Mouse (Mus musculus) hindbrain, embryonic 12.5 days (tissue): ENCODE data around the gene Nrd1. TPM values are rescaled to one million over a fixed set of nuclear protein-coding genes. Genes with fewer than 3 reads are reported as not detected.

Experiments used
- ATAC-seq: fragments of 200-750 bp; cut with Nextera tagmentation; 2 replicates; pipeline ENCODE4 v1.8.0; 2017; ENCODE audit warnings: moderate TSS enrichment; ENCODE audit not compliant: low FRiP score
- H3K27ac ChIP-seq: fragments of 300-500 bp; sonication (generic); 2 replicates; pipeline ENCODE4 v1.5.1; 2016; ENCODE audit warnings: mild to moderate bottlenecking
- H3K27me3 ChIP-seq: fragments of 300-500 bp; sonication (generic); 2 replicates; pipeline ENCODE4 v1.6.1; 2016; ENCODE audit warnings: mild to moderate bottlenecking
- H3K36me3 ChIP-seq: fragments of 300-500 bp; sonication (generic); 2 replicates; pipeline ENCODE4 v1.6.1; 2016; ENCODE audit warnings: mild to moderate bottlenecking
- H3K4me1 ChIP-seq: fragments of 300-500 bp; sonication (generic); 2 replicates; pipeline ENCODE4 v1.6.1; 2016
- H3K4me2 ChIP-seq: fragments of 300-500 bp; sonication (generic); replicated peaks from 2 replicates; pipeline ENCODE4 v1.6.1; 2016; ENCODE audit warnings: mild to moderate bottlenecking
- H3K4me3 ChIP-seq: fragments of 300-500 bp; sonication (generic); 2 replicates; pipeline ENCODE4 v1.5.1; 2016; ENCODE audit warnings: mild to moderate bottlenecking
- H3K9ac ChIP-seq: fragments of 300-500 bp; sonication (generic); 2 replicates; pipeline ENCODE4 v1.6.1; 2016; ENCODE audit warnings: mild to moderate bottlenecking, moderate library complexity
- H3K9me3 ChIP-seq: fragments of 300-500 bp; sonication (generic); replicated peaks from 2 replicates; pipeline ENCODE4 v1.6.1; 2016; ENCODE audit warnings: mild to moderate bottlenecking
- WGBS: fragments of 180-500 bp; shearing (Covaris S2); methylation state at CpG from one replicate; pipeline ENCODE4 v1.1.7; 2016; 5-methylcytosine and 5-hydroxymethylcytosine counted together
- microRNA counts: library from miRNA; unstranded; fragments of <30 nt; microRNA quantifications from one replicate; lab custom pipeline; 2017
- microRNA-seq: library from miRNA; unstranded; fragments of <30 nt; microRNA quantifications from one replicate; pipeline ENCODE4, GENCODE M21; 2017
- polyA plus RNA-seq: library from polyadenylated mRNA; unstranded; fragments of >200 nt; fragmentation: Nextera tagmentation; extraction: Ambion mirVana; gene quantifications from 2 replicates; pipeline ENCODE4 v1.2.1, GENCODE M21; 2016

Gene Nrd1
- polyA plus RNA-seq, 1 experiment from 2014 or later: 113 TPM

DNA sequence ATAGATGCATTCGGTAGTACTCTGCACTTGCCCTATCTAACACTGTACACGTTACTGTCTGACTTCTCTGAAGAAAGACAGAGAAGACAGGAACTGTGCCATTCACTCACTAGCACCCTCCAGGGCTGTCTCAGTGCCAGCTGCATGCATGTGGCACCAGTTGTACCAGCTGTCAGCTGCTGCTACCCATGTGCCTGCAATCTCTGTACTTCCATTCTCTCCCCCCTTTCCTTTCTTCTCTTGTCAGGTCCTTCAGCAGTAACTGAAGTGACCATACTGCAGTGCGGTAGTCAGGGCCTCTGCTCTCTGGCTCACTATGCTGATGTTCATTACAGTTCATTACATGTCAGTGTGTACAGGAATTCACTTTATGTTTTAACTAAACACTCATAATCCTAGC, 105.6 kb downstream of the Nrd1 start:
- Histone ChIP-seq H3K27ac (no peak overlapping the region), H3K9ac (no peak overlapping the region), H3K4me3 (no peak overlapping the region), H3K9me3 (no peaks in the 10 kb centered on the region), H3K36me3 (no peaks in the 10 kb centered on the region), H3K4me1 (no peaks in the 10 kb centered on the region), H3K27me3 (no peaks in the 10 kb centered on the region), H3K4me2 (no peak overlapping the region)
- ATAC-seq: no peak
- WGBS: 88% methylated on average over 3 of the region's 3 CpGs

DNA sequence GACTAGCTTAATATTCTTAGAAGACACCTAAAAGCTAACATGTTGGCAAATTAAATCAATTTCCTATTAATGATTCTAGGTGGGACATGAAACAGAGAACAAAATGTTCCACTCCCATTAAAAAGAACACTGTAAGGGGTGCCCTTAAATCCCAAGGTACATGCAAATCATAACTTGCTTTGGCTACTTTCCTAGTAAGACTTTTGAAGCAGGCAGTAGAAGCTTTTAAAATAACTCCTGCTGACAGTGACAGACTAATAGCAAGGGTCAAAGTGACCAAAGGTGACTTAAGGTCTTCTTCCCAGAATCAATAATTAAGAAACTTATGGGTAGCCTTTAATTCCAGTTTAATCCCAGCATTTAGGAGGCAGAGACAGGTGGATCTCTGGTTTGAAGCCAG, 106.1 kb downstream of the Nrd1 start:
- Histone ChIP-seq H3K27me3 (no peaks in the 10 kb centered on the region), H3K9me3 (no peaks in the 10 kb centered on the region), H3K9ac (no peak overlapping the region), H3K27ac (no peak overlapping the region), H3K4me2 (no peak overlapping the region), H3K36me3 (no peaks in the 10 kb centered on the region), H3K4me1 (no peaks in the 10 kb centered on the region), H3K4me3 (no peak overlapping the region)
- ATAC-seq: no peak

DNA sequence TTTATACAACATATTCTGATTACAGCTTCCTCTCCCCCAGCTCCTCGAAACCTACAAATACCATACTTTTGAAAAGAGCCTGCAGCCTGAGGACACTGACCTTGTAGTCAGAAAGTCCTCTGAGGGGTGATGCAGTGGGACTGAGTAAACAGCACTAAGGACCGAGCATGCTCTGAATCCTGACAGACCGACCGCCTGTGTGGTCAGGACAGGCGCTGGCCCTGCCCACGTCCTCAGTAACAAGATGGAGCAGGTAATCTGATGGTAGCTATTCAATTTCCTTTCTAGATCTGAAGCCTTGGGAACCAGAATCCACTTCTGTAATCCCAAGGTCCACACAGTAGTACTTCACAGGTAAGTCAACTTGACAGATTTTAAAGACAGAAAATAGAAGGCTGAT, 108.6 kb downstream of the Nrd1 start:
- no peaks in the 10 kb centered on the region for H3K36me3 ChIP-seq
- no peak for ATAC-seq
- 84% methylated on average over 6 of the region's 6 CpGs for WGBS
- no peak overlapping the region for H3K4me2 ChIP-seq
- H3K27me3 ChIP-seq: no peaks in the 10 kb centered on the region
- H3K4me3 ChIP-seq: no peak overlapping the region
- 0 out of 2 replicates have a peak, but pooled peaks cover 3% of the 10 kb centered on the region for H3K4me1 ChIP-seq
- no peak overlapping the region for H3K27ac ChIP-seq
- H3K9ac ChIP-seq: no peak overlapping the region
- no peaks in the 10 kb centered on the region for H3K9me3 ChIP-seq

DNA sequence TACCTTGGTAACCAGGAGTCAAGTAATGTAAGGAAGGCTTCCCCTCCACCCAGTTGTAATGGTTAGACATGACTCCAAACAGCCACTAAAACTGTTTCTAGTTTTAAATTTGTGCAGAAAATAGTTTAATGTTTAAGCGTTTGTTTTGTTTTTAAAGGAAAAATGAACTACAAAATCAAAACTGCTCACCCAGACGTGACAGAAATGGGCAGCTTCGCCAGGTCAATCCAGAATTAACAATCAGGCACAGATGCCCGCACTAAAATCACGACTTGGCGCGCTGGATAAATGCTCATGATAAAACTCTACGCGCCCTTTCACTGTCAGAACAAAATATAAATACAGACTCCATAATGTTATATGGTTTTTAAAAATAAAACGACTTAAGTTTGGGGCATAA, 109.2 kb downstream of the Nrd1 start:
- H3K9ac ChIP-seq: no peak overlapping the region
- no peaks in the 10 kb centered on the region for H3K9me3 ChIP-seq
- H3K27me3 ChIP-seq: no peaks in the 10 kb centered on the region
- H3K36me3 ChIP-seq: no peaks in the 10 kb centered on the region
- 0 out of 2 replicates have a peak, but pooled peaks cover 3% of the 10 kb centered on the region for H3K4me1 ChIP-seq
- no peak for ATAC-seq
- 92% methylated on average over 10 of the region's 10 CpGs for WGBS
- H3K27ac ChIP-seq: no peak overlapping the region
- no peak overlapping the region for H3K4me2 ChIP-seq
- no peak overlapping the region for H3K4me3 ChIP-seq

GRCm38 (mm10) chr4:109110978-109111377, 110.5 kb downstream of the Nrd1 start:
- Histone ChIP-seq H3K27ac (no peak overlapping the region), H3K4me1 (0 out of 2 replicates have a peak, but pooled peaks cover 3% of the 10 kb centered on the region), H3K4me3 (no peak overlapping the region), H3K9me3 (no peaks in the 10 kb centered on the region), H3K4me2 (no peak overlapping the region), H3K9ac (no peak overlapping the region), H3K27me3 (no peaks in the 10 kb centered on the region), H3K36me3 (no peaks in the 10 kb centered on the region)
- WGBS: 95% methylated on average over 2 of the region's 2 CpGs
- no peak for ATAC-seq

MicroRNA genes within 50 kb of the gene (microRNA counts, 519-probe panel; counts per million panel counts)
- microRNA mmu-miR-761 (lab: Ali Mortazavi, UCI): 470 counts per million, percentile 58 among the panel's probes with 10 or more counts

Small RNA genes within 50 kb of the gene (microRNA-seq; reads per million reads assigned to microRNA genes)
- not detected for gene Mir761

Other genes starting within 250 kb of the Nrd1 start
- 6.0 and 6.4 TPM in 2 replicates for gene Zfyve9, start 219.9 kb upstream of the Nrd1 start, polyA plus RNA-seq
- 225 TPM in 2 replicates for gene Btf3l4, start 167.0 kb upstream of the Nrd1 start, polyA plus RNA-seq
- 97.2 and 103 TPM in 2 replicates for gene Txndc12, start 166.1 kb upstream of the Nrd1 start, polyA plus RNA-seq
- 37.0 and 39.8 TPM in 2 replicates for gene Kti12, start 152.9 kb upstream of the Nrd1 start, polyA plus RNA-seq
- gene A730015C16Rik, start 152.0 kb upstream of the Nrd1 start, polyA plus RNA-seq: 1.6 and 3.1 TPM in 2 replicates
- gene Rab3b, start 121.6 kb upstream of the Nrd1 start, polyA plus RNA-seq: 39.5 and 45.5 TPM in 2 replicates
- 87.9 and 97.4 TPM in 2 replicates for gene Osbpl9, start 201.6 kb downstream of the Nrd1 start, polyA plus RNA-seq
- gene Calr4, start 233.8 kb downstream of the Nrd1 start, polyA plus RNA-seq: 1.2 and 1.7 TPM in 2 replicates